Mouse (Mus musculus): ENCODE data around the gene Minpp1.

Gene Minpp1

GRCm38 (mm10) chr19:32485681-32486105 lies at the start of gene Minpp1:
Gene Minpp1 (plus strand): TSS chr19:32485769.
- under 1% methylated on average over 64 of the region's 64 CpGs for WGBS

- WGBS, result 96% methylated on average over 2 of the region's 2 CpGs
These were observed 46.2 kb upstream of the Minpp1 start for GRCm38 (mm10) chr19:32439356-32439755.

GRCm38 (mm10) chr19:32441568-32441967 lies 44.0 kb upstream of the Minpp1 start:
- 96% methylated on average over 11 of the region's 11 CpGs for WGBS

- 93% methylated on average over 10 of the region's 10 CpGs for WGBS
These were observed 36.6 kb upstream of the Minpp1 start for GRCm38 (mm10) chr19:32448931-32449330.

- 36% methylated on average over 4 of the region's 4 CpGs for WGBS
These were observed 33.3 kb upstream of the Minpp1 start for GRCm38 (mm10) chr19:32452231-32452630.

- 88% methylated on average over 2 of the region's 2 CpGs for WGBS
These were observed 28.8 kb upstream of the Minpp1 start for GRCm38 (mm10) chr19:32456744-32457143.

GRCm38 (mm10) chr19:32457631-32458030 lies 27.9 kb upstream of the Minpp1 start:
- 91% methylated on average over 8 of the region's 8 CpGs for WGBS

- WGBS, result 95% methylated on average over 6 of the region's 6 CpGs
These were observed 22.5 kb upstream of the Minpp1 start for GRCm38 (mm10) chr19:32463037-32463436.

GRCm38 (mm10) chr19:32465228-32465627 lies 20.3 kb upstream of the Minpp1 start:
- WGBS, result 84% methylated on average over 4 of the region's 4 CpGs

GRCm38 (mm10) chr19:32466478-32466877 lies 19.1 kb upstream of the Minpp1 start, which contains the start of gene Rpl9-ps6:
Gene Rpl9-ps6 (minus strand): TSS chr19:32466578.
- 87% methylated on average over 6 of the region's 6 CpGs for WGBS

GRCm38 (mm10) chr19:32467325-32467724 lies 18.2 kb upstream of the Minpp1 start:
- WGBS, result 92% methylated on average over 5 of the region's 5 CpGs

- 20% methylated on average over 6 of the region's 6 CpGs for WGBS
These were observed 15.5 kb upstream of the Minpp1 start for GRCm38 (mm10) chr19:32470059-32470497.

GRCm38 (mm10) chr19:32470570-32471263 lies 14.9 kb upstream of the Minpp1 start:
- WGBS, result 88% methylated on average over 13 of the region's 13 CpGs

- 70% methylated on average over 12 of the region's 12 CpGs for WGBS
These were observed 9.4 kb upstream of the Minpp1 start for GRCm38 (mm10) chr19:32476016-32476711.

- 61% methylated on average over 4 of the region's 4 CpGs for WGBS
These were observed 8.9 kb upstream of the Minpp1 start for GRCm38 (mm10) chr19:32476712-32477052.

- WGBS, result 87% methylated on average over 5 of the region's 5 CpGs
These were observed 5.3 kb upstream of the Minpp1 start for GRCm38 (mm10) chr19:32480255-32480654.

- WGBS, result 89% methylated on average over 8 of the region's 8 CpGs
These were observed 4.7 kb upstream of the Minpp1 start for GRCm38 (mm10) chr19:32480791-32481442.

- WGBS, result 76% methylated on average over 4 of the region's 4 CpGs
These were observed 4.1 kb upstream of the Minpp1 start for GRCm38 (mm10) chr19:32481511-32481910.

- WGBS, result 9% methylated on average over 13 of the region's 13 CpGs
These were observed 468 bp upstream of the Minpp1 start for GRCm38 (mm10) chr19:32484941-32485660.

- WGBS, result under 1% methylated on average over 47 of the region's 47 CpGs
These were observed 646 bp downstream of the Minpp1 start for GRCm38 (mm10) chr19:32486106-32486724.

GRCm38 (mm10) chr19:32487595-32488255 lies 2.2 kb downstream of the Minpp1 start:
- whole genome bisulfite sequencing, result 63% methylated on average over 8 of the region's 8 CpGs
